Mouse (Mus musculus): ENCODE measurements at regions not wholly inside any gene's neighbourhood (a gene's known extent, or its start where the extent isn't known, plus 50 kb on each side); places are given as distances from the start of the nearest gene placed in this dataset.

GRCm38 (mm10) chr8:92427801-92428200 is 70.4 kb downstream of the Irx5 start:
- DNase-seq (ENCODE audit: low read depth, low spot score), result no peak

DNA sequence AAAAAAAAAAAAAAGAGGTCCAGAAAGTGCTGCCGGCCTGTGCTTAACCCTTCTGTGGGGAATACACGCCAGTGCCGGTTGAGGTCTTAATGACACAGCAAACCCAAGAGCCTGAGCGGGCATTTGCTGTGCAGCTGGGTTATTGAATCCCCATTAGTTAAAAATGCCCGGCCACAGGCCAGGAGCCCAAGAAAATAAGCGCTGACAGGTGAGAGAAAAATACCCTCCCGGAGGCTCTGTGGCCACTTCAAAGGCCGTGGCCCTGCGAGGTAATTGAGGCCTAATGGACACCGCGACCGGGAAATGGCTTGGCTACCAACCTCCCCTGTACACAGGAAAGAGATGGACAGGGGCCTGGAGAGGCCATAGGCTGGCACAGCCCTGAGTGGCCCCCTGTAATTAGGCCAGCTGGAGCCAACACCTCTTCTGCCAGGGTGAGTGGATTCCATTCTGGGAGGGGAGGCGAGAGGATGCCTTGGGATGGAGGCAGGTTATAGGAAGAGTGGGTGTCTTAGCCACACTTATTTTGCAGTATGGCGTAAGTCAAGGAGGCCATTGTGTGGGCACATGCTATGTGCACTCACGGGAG is 79.7 kb downstream of the Irx5 start:
- no peak for DNase-seq (ENCODE audit: low read depth, low spot score)

- peak; percentile 6 for DNase-seq (ENCODE audit: low read depth, low spot score)
Observed at GRCm38 (mm10) chr8:92438294-92438693, 80.9 kb downstream of the Irx5 start.

DNA sequence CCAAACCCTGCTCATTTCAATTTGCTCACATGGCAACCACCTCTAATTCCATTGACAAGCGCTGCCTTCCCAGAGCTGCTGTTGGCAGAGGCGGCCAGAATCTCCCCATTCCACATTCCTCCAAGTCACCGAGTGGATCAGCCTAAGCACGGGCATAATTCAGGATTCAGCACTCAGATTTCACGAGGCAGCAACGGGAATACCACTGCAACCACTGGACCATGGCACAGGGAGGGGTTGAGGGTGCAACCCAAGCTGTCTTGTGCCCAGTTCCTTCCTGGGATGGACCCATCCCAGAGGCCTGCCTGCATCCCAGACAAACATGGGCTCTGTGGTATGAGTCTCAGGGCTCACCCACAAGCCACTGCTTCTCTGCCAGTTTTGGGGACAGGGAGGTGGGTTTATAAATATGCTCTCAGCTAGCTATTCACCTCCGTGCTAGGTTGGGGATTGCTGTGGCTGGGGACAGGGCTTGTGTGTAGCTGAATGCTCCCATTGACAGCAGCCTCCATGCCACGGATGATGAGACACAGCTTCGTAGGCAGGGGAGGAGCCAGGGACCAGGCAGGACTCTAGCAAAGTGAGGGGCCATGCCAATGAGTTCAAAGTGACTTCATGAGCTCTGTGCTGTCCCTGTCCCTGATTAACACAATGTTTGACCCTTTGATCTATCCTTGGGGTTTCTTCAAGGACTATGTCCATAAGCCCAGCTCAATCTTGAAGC is 82.5 kb downstream of the Irx5 start:
- no peak for DNase-seq (ENCODE audit: low read depth, low spot score)

GRCm38 (mm10) chr8:92442086-92442485 is 84.7 kb downstream of the Irx5 start:
- DNase-seq (ENCODE audit: low read depth, low spot score), result no peak

DNA sequence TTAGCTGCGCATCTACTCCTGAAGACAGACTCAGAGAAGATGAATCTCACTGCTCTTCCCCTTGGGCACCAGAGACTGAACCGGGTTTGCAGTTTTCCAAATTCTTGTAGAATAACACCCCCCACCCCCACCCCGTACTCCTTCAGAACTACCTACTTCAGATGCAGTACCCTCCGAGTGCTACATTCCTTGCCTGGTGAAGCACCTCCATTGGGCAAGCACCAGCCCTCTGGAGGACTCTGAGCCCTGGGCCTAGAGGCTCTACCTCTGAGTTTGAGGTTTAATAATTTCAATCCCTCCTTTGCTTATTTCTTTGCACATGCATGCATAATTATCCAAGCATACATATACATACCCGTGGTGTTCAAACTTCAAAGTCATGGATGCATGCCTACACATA is 101.9 kb downstream of the Irx5 start:
- DNase-seq (ENCODE audit: low read depth, low spot score), result no peak

DNA sequence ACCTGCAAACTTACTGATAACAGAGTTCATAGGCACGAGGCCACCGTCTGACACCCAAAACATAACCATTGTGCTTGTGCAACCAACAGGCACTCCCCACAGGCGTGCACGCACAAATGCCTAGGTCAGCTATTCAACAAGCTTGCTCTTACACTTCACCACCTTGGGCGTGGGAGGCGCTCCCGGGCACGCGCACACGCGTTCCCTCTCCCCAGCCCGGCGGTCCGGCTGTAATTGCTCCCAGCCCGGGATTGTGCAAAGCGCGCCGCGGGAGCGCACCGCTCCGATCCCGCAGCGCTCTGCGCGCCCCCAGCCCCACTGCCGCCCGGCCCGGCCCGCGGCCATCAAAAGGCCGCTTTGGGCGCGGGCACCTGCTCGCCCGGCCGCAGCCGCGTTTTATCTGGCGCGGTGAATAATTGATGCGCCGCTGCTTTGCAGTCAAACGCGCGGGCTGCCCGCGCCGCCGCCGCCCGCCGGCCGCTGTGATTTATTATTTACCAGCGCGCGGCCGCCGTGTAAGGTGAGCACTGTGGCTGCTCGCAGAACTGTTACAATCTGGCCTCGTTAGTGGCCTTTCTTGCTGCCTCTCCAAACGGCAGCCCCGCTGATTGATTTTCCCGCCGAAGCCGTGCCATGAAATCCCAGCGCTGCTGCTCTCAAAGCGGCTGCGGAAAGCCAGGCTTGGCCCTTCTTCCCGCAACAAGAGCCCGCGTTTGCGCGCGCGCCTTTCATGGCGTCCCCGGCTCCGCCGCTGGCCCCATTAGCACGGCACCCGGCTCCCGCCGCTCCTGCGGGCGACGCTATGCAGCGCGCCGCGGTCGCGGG is 102.9 kb downstream of the Irx5 start:
- DNase-seq (ENCODE audit: low read depth, low spot score), result peak; percentile 63

DNA sequence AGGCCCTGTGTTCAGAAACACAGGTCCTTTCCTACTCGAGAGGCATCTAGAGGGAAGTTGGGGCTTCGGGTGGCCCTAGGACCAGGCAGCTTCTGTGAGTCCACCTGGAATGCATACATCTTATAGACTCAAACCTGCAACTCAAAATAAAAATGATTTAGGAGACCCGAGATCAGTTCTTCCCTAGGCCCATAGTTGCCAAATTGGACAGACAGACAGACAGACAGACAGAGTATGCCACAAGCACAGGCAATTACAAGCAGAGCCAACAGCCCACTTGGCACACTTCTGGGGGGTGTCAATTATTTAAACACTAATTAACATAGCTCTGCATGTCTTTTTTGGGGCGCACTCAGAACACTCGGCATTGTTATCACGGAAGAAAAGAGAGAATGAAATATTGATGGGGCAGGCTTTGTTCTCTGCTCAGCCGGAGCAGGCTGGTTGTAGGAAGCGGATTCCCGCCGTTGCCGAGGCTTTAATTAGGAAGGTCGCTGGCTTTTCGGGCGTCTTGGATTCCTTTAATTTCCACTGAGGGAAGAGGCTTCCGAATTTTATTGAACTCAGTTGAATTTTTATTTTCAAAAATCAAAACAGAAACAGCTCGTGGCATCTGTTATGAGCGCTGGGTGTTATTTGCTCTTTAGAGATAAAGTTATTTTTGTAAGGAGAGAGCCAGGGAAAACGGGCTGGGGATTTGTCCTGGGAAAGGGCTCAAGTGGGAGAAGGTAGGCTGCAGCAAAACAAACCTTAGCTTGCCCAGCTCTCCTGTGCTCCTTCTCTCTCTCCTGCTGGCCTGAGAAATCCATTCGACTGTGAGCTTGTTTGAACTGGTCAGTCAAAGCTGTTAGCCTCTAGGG is 111.9 kb downstream of the Irx5 start:
- no peak for DNase-seq (ENCODE audit: low read depth, low spot score)

DNA sequence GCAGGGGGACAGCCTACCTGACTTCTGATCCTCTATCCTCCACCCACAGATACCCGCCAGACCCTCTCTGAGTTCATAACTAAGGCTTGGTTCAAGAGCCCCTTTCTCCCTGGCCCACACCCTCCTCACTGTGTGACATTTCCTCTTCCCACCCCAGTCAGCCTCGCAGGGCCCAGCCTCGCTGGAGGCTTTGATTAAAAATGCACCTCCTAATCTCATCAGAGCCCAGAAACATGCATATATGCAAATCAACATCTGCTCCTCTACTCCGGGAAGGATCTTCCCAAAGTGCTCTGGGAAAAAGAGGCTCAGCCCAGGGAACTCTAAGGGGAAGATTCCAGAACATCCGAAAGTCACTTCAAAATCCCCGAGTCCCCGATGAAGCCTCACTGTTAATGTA is 114.8 kb downstream of the Irx5 start:
- DNase-seq (ENCODE audit: low read depth, low spot score), result no peak

DNA sequence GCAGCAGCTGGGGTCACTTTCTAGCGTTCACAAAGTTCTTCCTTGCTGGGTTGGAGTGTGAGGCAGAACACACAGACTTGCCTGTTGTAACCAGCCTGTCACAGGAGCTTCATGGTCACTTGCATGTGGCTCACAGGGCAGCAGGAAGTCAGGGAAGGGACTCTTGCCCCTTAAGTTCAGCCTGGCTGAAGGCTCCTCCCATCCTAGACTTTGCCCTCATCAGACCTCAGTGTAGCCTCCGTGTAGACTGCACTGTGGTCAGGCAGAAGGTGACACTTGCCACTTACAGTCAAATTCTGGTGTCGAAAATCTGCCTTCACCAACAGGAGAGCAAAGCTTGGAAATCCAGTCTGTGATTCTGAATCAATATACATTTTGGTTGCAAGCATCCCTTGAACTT is 115.4 kb downstream of the Irx5 start:
- no peak for DNase-seq (ENCODE audit: low read depth, low spot score)

- no peak for DNase-seq (ENCODE audit: low read depth, low spot score)
Observed at GRCm38 (mm10) chr8:92482393-92482792, 125.0 kb downstream of the Irx5 start.

- DNase-seq (ENCODE audit: low read depth, low spot score), result no peak
Observed at GRCm38 (mm10) chr8:92483055-92483765, 125.8 kb downstream of the Irx5 start.

GRCm38 (mm10) chr8:92488526-92489159 is 131.2 kb downstream of the Irx5 start:
- DNase-seq (ENCODE audit: low read depth, low spot score), result no peak

DNA sequence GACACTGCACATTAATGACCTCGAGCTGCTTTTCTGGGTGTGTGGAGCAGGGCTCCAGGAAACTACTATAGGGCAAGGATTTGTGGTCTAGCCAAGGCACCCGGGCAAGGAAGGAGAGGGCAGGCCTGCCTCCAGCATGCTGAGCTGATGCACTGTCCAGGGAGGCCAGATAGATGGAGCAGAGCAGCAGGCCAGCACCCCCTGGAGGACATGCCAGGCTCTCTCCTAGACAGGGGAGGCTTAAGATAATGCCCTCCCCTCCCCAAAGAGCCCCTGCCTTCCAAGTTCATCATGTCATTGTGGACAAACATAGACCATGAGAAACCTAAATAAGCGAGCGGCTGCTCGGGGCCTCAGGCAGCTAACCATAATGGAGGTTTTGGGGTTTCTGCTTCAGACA is 134.1 kb downstream of the Irx5 start:
- DNase-seq (ENCODE audit: low read depth, low spot score), result no peak

- DNase-seq (ENCODE audit: low read depth, low spot score), result no peak
Observed at GRCm38 (mm10) chr8:92493403-92493802, 136.0 kb downstream of the Irx5 start.

DNA sequence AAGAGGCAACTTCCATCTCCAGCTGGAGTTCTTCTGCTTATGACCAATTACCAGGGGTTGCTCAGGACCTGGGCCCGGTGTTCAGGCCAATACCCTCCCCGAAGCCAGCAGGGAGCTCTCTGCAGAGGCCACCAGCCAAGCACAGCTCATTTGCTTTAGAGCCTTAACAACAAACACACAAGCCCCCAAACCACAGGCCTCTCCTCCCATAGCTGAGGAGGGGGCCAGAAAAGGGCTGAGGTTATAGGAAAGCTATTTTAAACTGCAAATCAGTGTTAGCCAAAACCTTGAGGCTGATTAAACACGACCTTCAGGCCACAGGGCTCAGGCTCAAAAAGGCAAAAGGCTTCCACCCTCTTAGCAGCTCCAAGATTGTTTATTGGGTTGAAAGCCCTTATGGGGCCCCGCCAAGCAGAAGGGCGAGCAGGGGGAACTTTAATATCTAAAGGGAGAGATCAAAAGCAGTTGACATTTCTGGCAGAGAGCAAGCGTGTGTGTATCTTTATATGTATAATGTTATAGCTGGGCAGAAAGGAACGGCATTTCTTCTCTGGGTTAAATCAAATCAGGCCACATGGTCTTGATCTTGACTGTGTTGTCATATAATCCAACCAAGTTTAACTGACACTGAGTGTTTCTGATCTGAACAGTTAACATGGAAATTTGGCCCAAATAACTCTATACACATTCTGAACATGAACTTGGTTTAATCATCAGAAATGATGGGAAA is 148.3 kb downstream of the Irx5 start:
- no peak for DNase-seq (ENCODE audit: low read depth, low spot score)

GRCm38 (mm10) chr8:92506436-92506835 is 149.0 kb downstream of the Irx5 start:
- no peak for DNase-seq (ENCODE audit: low read depth, low spot score)

DNA sequence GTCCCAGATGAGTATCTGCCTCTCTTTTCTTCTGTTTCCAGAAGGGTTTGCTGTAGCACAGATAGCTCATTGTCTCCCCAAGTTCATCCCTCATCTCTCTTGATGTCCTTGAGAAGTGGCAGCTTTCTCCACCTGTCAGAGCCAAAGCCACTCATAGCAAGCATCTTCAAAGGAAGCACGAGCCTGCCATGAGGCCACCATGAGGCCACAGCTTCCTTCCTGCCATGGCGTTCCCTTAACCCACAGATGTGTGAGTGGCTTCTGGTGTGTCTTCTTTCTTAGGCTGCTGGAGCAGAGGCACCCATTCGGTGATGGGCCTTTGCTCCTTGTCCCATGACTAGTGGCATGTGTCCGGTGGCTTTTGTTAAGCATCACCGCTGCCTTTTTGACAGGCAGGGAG is 149.5 kb downstream of the Irx5 start:
- no peak for DNase-seq (ENCODE audit: low read depth, low spot score)

DNA sequence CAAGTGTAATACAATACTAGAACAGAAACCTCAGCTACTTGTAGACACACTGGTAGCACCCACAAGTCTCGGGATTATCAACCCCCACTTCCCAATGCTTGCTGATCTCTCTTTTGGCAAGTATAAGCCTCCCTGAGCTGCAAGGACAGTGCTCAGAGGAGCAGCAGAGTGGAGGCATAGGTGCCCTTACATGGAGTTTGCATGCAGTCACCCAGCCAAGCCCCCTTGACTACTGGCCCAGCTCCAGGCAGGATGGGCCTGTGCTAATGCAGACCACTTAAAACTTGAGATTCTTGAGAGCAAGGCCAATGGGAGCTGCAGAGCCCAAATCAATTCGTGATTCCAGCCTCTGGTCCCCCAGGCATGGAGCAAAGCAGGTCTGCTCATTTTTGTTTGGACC is 158.0 kb downstream of the Irx5 start:
- no peak for DNase-seq (ENCODE audit: low read depth, low spot score)

DNA sequence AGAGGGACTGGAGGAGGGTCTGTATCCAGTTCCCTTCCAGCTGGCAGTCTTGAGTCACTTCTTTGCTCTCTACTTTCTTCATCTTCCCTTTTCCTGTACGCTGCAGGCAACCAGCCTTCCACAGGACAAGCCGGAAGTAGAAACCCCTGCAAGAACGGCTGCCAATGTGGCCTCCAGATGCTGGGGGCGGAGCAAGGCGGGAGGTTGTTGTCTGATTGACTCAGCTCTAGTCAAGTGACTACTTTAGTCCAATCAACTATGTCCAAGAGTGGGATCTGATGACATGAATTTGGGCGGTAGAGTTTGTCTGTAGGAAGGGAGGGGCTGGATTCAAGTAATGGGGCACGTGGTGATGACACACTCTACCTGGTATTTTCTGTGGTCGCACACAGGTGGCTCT is 156.1 kb upstream of the Irx6 start:
- no peak for DNase-seq (ENCODE audit: low read depth, low spot score)
